ENCODE assay signal across 11 mouse cellular contexts in the genomic region with DNA sequence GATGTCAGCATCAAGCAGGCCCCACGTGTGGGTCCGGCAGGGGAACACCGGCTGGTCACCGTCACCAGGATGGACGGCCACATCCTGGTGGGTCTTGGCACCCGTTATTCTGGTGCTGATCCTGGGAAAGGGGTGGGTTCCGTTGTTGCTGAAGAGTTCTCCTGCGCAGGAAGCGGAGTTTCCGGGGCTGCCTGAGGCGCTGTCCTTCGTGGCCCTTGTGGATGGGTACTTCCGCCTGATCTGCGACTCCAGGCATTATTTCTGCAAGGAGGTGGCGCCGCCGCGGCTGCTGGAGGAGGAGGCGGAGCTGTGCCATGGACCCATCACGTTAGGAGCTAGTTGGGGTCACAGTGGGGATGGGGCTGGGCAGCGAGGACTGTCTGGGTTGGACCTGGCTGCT. TPM values are rescaled to one million over a fixed set of nuclear protein-coding genes. Genes with fewer than 3 reads are reported as not detected.
DNase-seq lines count a peak whose midpoint lies in the region; ATAC-seq and TF ChIP-seq lines count a peak whose summit lies in the region.
"Had no signal": no experiment of that assay in that cellular context is flagged by ENCODE, and none has a peak within 500 bp of the region (broad histone marks: within the 10 kb centered on the region; RNA-seq: fewer than 3 reads in every experiment).

No protein-coding gene starts in this region.

- 0 out of 2 replicates have a peak overlapping the region, but pooled peaks have one; percentile 2 for H3K4me3 ChIP-seq in stomach, embryonic 14.5 days (ENCODE audit: low read depth, low read length)
- no peak overlapping the region for H3K4me3 ChIP-seq in stomach, postnatal 0 days (ENCODE audit: low read depth, low read length)
- no peak overlapping the region for H3K4me3 ChIP-seq in stomach, embryonic 16.5 days (replicated peaks; ENCODE audit: low read length)
- H3K4me3 ChIP-seq: left cerebral cortex, adult 2 months had no signal

- DNase-seq in heart, adult 11 months: peak; percentile 91
- no peak for DNase-seq in heart, postnatal 25 days (ENCODE audit: low spot score)
- no peak for DNase-seq in stomach, postnatal 0 days (ENCODE audit: low spot score)
- DNase-seq in kidney, postnatal 14 days: peak; percentile 51
- no peak for DNase-seq in urinary bladder, postnatal 4 days (ENCODE audit: low spot score in 2 of 2)
- no peak for DNase-seq in ovary, postnatal 10 days (ENCODE audit: low spot score)
- DNase-seq: thymus, postnatal 14 days had no signal

- TF ChIP-seq EP300 in stomach, postnatal 0 days (optimal IDR thresholded peaks at IDR 0.05): no peak

- H3K36me3 ChIP-seq in stomach, embryonic 14.5 days (ENCODE audit: control insufficient read depth, insufficient read depth, low read length): no peaks in the 10 kb centered on the region
- no peaks in the 10 kb centered on the region for H3K36me3 ChIP-seq in stomach, postnatal 0 days (ENCODE audit: control insufficient read depth, insufficient read depth, low read length)
- H3K36me3 ChIP-seq in stomach, embryonic 16.5 days (ENCODE audit: control insufficient read depth, insufficient read depth, low read length): no peaks in the 10 kb centered on the region
- H3K36me3 ChIP-seq: embryonic facial prominence, embryonic 12.5 days had no signal

- no peak for ATAC-seq in stomach, embryonic 14.5 days (ENCODE audit: insufficient number of reproducible peaks, insufficient read depth, low FRiP score, low read depth)
- ATAC-seq in stomach, postnatal 0 days (ENCODE audit: low FRiP score, low TSS enrichment): no peak
- no peak for ATAC-seq in stomach, embryonic 16.5 days (ENCODE audit: insufficient read depth, low FRiP score)

- no peaks in the 10 kb centered on the region for H3K9me3 ChIP-seq in stomach, embryonic 14.5 days (ENCODE audit: control insufficient read depth, low read depth, low read length)
- H3K9me3 ChIP-seq in stomach, postnatal 0 days (ENCODE audit: control insufficient read depth, low read length): no peaks in the 10 kb centered on the region
- no peaks in the 10 kb centered on the region for H3K9me3 ChIP-seq in stomach, embryonic 16.5 days (replicated peaks; ENCODE audit: control insufficient read depth, low read length)
- H3K9me3 ChIP-seq: embryonic facial prominence, embryonic 12.5 days had no signal

- H3K4me2 ChIP-seq in stomach, embryonic 14.5 days (replicated peaks; ENCODE audit: low read depth, low read length): peak overlapping the region; percentile 18; the same call in 1 of the 2 replicates
- H3K4me2 ChIP-seq in stomach, postnatal 0 days (replicated peaks; ENCODE audit: low read depth): no peak overlapping the region
- H3K4me2 ChIP-seq in stomach, embryonic 16.5 days (ENCODE audit: low read depth, low read length): 0 out of 2 replicates have a peak overlapping the region, but pooled peaks have one; percentile 12

- intact Hi-C loops in heart, postnatal 25 days (cut with DNase I): no loop called here

- peaks cover 70% of the 10 kb centered on the region for H3K27me3 ChIP-seq in stomach, embryonic 14.5 days (ENCODE audit: control insufficient read depth, insufficient read depth, low read length)
- H3K27me3 ChIP-seq in stomach, postnatal 0 days (ENCODE audit: control insufficient read depth, insufficient read depth, low read length): peaks cover 4% of the 10 kb centered on the region; the same call in 1 of the 2 replicates
- peaks cover 65% of the 10 kb centered on the region for H3K27me3 ChIP-seq in stomach, embryonic 16.5 days (ENCODE audit: control insufficient read depth, insufficient read depth, low read length)

- WGBS in stomach, embryonic 14.5 days: 7% methylated on average over 21 of the region's 21 CpGs
- 45% methylated on average over 21 of the region's 21 CpGs for WGBS in stomach, postnatal 0 days
- WGBS in stomach, embryonic 16.5 days: 30% methylated on average over 21 of the region's 21 CpGs

- H3K4me1 ChIP-seq in stomach, embryonic 14.5 days (ENCODE audit: control insufficient read depth, insufficient read depth, low read length): 0 out of 2 replicates have a peak, but pooled peaks cover 11% of the 10 kb centered on the region
- H3K4me1 ChIP-seq in stomach, postnatal 0 days (replicated peaks; ENCODE audit: control insufficient read depth, insufficient read depth): no peaks in the 10 kb centered on the region
- peaks cover 14% of the 10 kb centered on the region for H3K4me1 ChIP-seq in stomach, embryonic 16.5 days (ENCODE audit: control insufficient read depth, insufficient read depth, low read length)

- H3K27ac ChIP-seq in stomach, embryonic 14.5 days (ENCODE audit: low read length): no peak overlapping the region
- no peak overlapping the region for H3K27ac ChIP-seq in stomach, postnatal 0 days (replicated peaks)
- H3K27ac ChIP-seq in stomach, embryonic 16.5 days (ENCODE audit: low read length): no peak overlapping the region
- H3K27ac ChIP-seq: embryonic facial prominence, embryonic 12.5 days; left cerebral cortex, adult 2 months had no signal

- H3K9ac ChIP-seq in stomach, embryonic 14.5 days (replicated peaks; ENCODE audit: low read depth, low read length): no peak overlapping the region
- no peak overlapping the region for H3K9ac ChIP-seq in stomach, postnatal 0 days (ENCODE audit: low read length)
- H3K9ac ChIP-seq in stomach, embryonic 16.5 days (ENCODE audit: low read length): no peak overlapping the region

- no peak for TF ChIP-seq CTCF in stomach, postnatal 0 days (IDR thresholded peaks at IDR 0.05; ENCODE audit: low read depth)

RNA-seq across cellular contexts. Expression of gene Jak3, which starts 4.4 kb away (rescaled TPM):
- total RNA-seq in heart, postnatal 25 days (2021): 1 to 10 TPM; 7.8 to 8.5 TPM
- 5.4 and 6.0 TPM in 2 replicates for polyA plus RNA-seq in stomach, embryonic 14.5 days (2014; fragmentation: Nextera tagmentation; extraction: Ambion mirVana)
- polyA plus RNA-seq in stomach, postnatal 0 days (2015; fragmentation: Nextera tagmentation; extraction: Ambion mirVana): 4.6 and 5.4 TPM in 2 replicates
- 9.3 and 9.5 TPM in 2 replicates for polyA plus RNA-seq in stomach, embryonic 16.5 days (2015; fragmentation: Nextera tagmentation; extraction: Ambion mirVana)

RNA-seq across cellular contexts. Expression of gene Insl3, which starts 8.5 kb away (rescaled TPM):
- 1 to 10 TPM; 4.0 to 4.8 TPM for total RNA-seq in heart, postnatal 25 days (2021)
- 1.3 and 1.7 TPM in 2 replicates for polyA plus RNA-seq in stomach, embryonic 14.5 days (2014; fragmentation: Nextera tagmentation; extraction: Ambion mirVana)
- 1.9 and 2.6 TPM in 2 replicates for polyA plus RNA-seq in stomach, postnatal 0 days (2015; fragmentation: Nextera tagmentation; extraction: Ambion mirVana)
- 1.1 and 1.7 TPM in 2 replicates for polyA plus RNA-seq in stomach, embryonic 16.5 days (2015; fragmentation: Nextera tagmentation; extraction: Ambion mirVana)

RNA-seq across cellular contexts. Expression of gene Unc13a, which starts 8.9 kb away (rescaled TPM):
- total RNA-seq in heart, postnatal 25 days (2021): under 1 TPM; 0.73 to 0.83 TPM
- polyA plus RNA-seq in stomach, embryonic 14.5 days (2014; fragmentation: Nextera tagmentation; extraction: Ambion mirVana): 1.4 and 1.7 TPM in 2 replicates
- polyA plus RNA-seq in stomach, postnatal 0 days (2015; fragmentation: Nextera tagmentation; extraction: Ambion mirVana): 0.46 and 0.52 TPM in 2 replicates
- polyA plus RNA-seq in stomach, embryonic 16.5 days (2015; fragmentation: Nextera tagmentation; extraction: Ambion mirVana): 1.1 and 1.2 TPM in 2 replicates

RNA-seq across cellular contexts. Expression of gene B3gnt3, which starts 21.1 kb away (rescaled TPM):
- total RNA-seq in heart, postnatal 25 days (2021): 1 to 10 TPM; 5.5 to 8.0 TPM
- polyA plus RNA-seq in stomach, embryonic 14.5 days (2014; fragmentation: Nextera tagmentation; extraction: Ambion mirVana): 4.7 and 5.4 TPM in 2 replicates
- polyA plus RNA-seq in stomach, postnatal 0 days (2015; fragmentation: Nextera tagmentation; extraction: Ambion mirVana): 35.9 and 36.9 TPM in 2 replicates
- polyA plus RNA-seq in stomach, embryonic 16.5 days (2015; fragmentation: Nextera tagmentation; extraction: Ambion mirVana): 12.2 and 15.0 TPM in 2 replicates

RNA-seq across cellular contexts. Expression of gene Fcho1, which starts 45.0 kb away (rescaled TPM):
- under 1 TPM; 0.59 to 0.83 TPM for total RNA-seq in heart, postnatal 25 days (2021)
- 5.5 and 7.4 TPM in 2 replicates for polyA plus RNA-seq in stomach, embryonic 14.5 days (2014; fragmentation: Nextera tagmentation; extraction: Ambion mirVana)
- 4.8 and 5.9 TPM in 2 replicates for polyA plus RNA-seq in stomach, postnatal 0 days (2015; fragmentation: Nextera tagmentation; extraction: Ambion mirVana)
- 6.1 and 7.0 TPM in 2 replicates for polyA plus RNA-seq in stomach, embryonic 16.5 days (2015; fragmentation: Nextera tagmentation; extraction: Ambion mirVana)

Comparison
In these comparisons a context has a peak if more than half of its experiments do, and no peak if none do; other contexts are left out.
1. DNase-seq: peak in heart, adult 11 months (single experiment) and kidney, postnatal 14 days (single experiment); none in heart, postnatal 25 days (single experiment), stomach, postnatal 0 days (single experiment), urinary bladder, postnatal 4 days (0 of 2) and ovary, postnatal 10 days (single experiment).